Mouse (Mus musculus): Measurements from ENCODE around the gene Vmn1r6. TPM values are rescaled to one million over a fixed set of nuclear protein-coding genes. Genes with fewer than 3 reads are reported as not detected.
"Not testable (repeated sequence)": the region's sequence is repeated elsewhere in the genome, so short reads cannot be mapped to it uniquely, and the experiment has no call there.

The Vmn1r6 gene
- not detected in 2 replicates for polyA plus RNA-seq (2016; fragmentation: Nextera tagmentation; extraction: Ambion mirVana)

DNA sequence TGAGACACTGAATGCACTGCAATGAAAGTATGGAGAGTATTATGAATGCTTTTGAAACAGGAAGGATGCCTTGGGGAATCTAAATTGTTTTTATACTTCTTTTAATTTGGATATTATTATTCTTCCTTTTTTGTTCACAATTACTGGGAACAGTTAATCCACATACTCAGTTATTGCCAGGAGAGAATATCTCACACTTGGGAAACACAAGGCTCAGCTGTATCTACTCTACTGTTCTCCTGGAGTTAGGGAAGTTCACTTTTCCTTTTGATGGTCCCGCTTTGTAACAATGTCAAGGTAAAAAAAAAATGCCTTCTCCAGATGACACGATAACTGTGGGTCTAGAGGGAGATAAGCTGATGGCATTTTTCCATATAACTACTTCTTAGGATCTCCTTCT lies at the start of gene Vmn1r6:
Gene Vmn1r6 (plus strand): TSS at position 301 of the 400 bp plus-strand sequence.
- WGBS, result 88% methylated on average over 2 of the region's 2 CpGs
- DNase-seq (ENCODE audit: low spot score), result no peak

DNA sequence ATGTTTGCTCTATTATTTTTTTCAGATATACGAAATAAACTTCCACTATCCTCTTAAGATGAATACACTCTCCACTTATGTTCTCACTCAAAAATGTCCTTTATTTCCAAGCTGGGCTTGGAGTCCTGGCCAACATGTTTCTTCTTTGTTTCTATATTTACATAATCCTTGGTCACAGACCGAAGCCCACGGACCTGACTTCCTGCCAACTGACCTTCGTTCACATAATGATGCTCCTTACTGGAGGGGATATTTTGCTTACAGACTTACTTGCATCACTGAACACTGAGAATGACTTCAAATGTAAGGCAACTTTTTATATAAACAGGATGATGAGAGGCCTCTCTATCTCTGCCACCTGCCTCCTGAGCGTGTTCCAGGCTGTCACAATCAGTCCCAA lies 40.6 kb upstream of the Vmn1r6 start:
- no peak for DNase-seq (ENCODE audit: low spot score)
- H3K4me1 ChIP-seq, result no peaks in the 10 kb centered on the region
- no peaks in the 10 kb centered on the region for H3K9me3 ChIP-seq (replicated peaks)
- no peak overlapping the region for H3K4me3 ChIP-seq
- H3K27ac ChIP-seq (replicated peaks), result no peak overlapping the region
- H3K27me3 ChIP-seq (ENCODE audit: low read depth, poor library complexity, severe bottlenecking), result no peaks in the 10 kb centered on the region
- WGBS, result 89% methylated on average over 5 of the region's 5 CpGs
- H3K36me3 ChIP-seq, result no peaks in the 10 kb centered on the region

More for the DNA sequence above, at the start of gene Vmn1r6:
- Histone ChIP-seq H3K27me3 (ENCODE audit: low read depth, poor library complexity, severe bottlenecking) (no peaks in the 10 kb centered on the region), H3K4me3 (no peak within 1 kb of the TSS), H3K9me3 (replicated peaks) (no peaks in the 10 kb centered on the region), H3K27ac (replicated peaks) (no peak within 1 kb of the TSS), H3K36me3 (no peaks in the 10 kb centered on the region), H3K4me1 (no peaks in the 10 kb centered on the region)

DNA sequence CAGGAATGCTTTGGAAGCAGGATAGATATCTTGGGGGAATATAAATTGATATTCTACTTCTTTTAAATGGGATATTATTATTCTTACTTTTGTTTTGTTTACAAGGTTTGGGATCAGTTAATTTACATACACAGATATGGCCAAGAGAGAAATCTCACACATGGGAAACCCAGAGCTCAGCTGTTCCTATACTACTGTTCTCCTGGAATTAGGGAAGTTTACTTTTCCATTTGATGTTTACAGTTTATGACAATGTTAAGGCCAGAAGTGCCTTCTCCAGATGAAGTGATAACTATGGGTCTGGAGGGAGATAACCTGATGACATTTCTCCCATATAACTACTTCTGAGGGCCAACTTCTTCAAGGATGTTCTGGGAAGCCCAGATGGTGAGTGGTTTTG lies 27.1 kb upstream of the Vmn1r6 start, which contains the start of gene Vmn1r5:
Gene Vmn1r5 (plus strand): TSS at position 301 of the 400 bp plus-strand sequence.
- Histone ChIP-seq H3K9me3 (replicated peaks) (no peaks in the 10 kb centered on the region), H3K27me3 (ENCODE audit: low read depth, poor library complexity, severe bottlenecking) (no peaks in the 10 kb centered on the region), H3K36me3 (no peaks in the 10 kb centered on the region), H3K27ac (replicated peaks) (no peak within 1 kb of the TSS), H3K4me1 (no peaks in the 10 kb centered on the region), H3K4me3 (no peak within 1 kb of the TSS)
- no peak for DNase-seq (ENCODE audit: low spot score)

DNA sequence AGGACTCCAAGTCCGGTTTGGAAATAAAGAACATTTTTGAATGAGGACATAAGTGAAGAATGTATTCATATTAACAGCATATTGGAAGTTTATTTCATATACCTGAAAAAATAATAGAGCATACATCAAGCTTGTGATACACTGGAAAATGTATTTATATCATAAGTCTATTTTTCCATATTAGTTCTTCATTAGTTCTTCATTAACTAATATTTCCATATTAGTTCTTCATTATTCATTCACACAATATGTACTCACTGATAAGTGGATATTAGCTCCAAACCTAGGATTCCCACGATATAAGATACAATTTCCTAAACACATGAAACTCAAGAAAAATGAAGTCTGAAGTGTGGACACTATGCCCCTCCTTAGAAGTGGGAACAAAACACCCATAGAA lies 28.2 kb downstream of the Vmn1r6 start, which contains the start of gene Vmn1r7:
Gene Vmn1r7 (minus strand): TSS at position 101 of the 400 bp plus-strand sequence.
- not testable (repeated sequence) for H3K4me1 ChIP-seq; H3K36me3 ChIP-seq; H3K4me3 ChIP-seq; H3K27me3 ChIP-seq (ENCODE audit: low read depth, poor library complexity, severe bottlenecking); H3K9me3 ChIP-seq (replicated peaks); DNase-seq (ENCODE audit: low spot score); H3K27ac ChIP-seq (replicated peaks)
- 84% methylated on average over 2 of the region's 2 CpGs for WGBS

DNA sequence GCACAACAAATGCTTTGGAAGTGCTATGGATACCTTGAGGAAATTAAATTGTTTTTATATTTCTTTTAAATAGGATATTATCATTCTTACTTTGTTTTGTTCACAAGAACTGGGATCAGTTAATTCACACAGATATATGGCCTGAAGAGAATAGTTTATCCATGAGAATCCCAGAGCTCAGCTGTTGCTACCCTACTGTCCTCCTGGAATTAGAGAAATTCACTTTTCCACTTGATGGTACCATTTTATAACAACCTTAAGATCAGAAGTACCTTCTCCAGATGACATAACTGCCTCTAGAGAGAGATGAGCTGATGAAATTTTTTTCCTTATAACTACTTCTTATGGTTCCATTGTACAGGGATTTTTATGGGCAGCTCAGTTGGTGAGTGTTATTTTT lies 34.9 kb downstream of the Vmn1r6 start, which contains the start of gene Vmn1r8:
Gene Vmn1r8 (plus strand): TSS at position 301 of the 400 bp plus-strand sequence.
- no peak for DNase-seq (ENCODE audit: low spot score)
- Histone ChIP-seq H3K27ac (replicated peaks) (no peak within 1 kb of the TSS), H3K36me3 (no peaks in the 10 kb centered on the region), H3K9me3 (replicated peaks) (no peaks in the 10 kb centered on the region), H3K4me3 (no peak within 1 kb of the TSS), H3K4me1 (no peaks in the 10 kb centered on the region), H3K27me3 (ENCODE audit: low read depth, poor library complexity, severe bottlenecking) (no peaks in the 10 kb centered on the region)

DNA sequence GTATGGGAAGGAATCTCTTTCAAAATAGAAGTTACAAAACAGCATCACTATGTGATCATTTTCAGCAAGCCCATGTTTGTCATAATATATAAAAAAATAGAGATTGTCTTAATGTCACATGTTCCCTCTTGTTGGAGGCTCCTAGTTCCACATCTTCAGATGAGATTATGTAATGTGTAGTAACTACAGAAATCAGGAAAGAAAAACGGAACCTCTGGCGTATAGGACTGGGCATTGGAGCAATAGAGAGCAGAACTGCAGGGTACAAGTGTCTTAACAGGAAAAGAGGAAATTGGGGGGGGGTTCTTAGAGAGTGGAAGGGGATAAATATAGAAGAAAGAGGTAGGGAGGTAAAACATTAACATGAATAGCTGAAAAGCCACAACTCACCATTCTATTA lies 37.6 kb downstream of the Vmn1r6 start:
- Histone ChIP-seq H3K27me3 (ENCODE audit: low read depth, poor library complexity, severe bottlenecking) (no peaks in the 10 kb centered on the region), H3K36me3 (no peaks in the 10 kb centered on the region), H3K27ac (replicated peaks) (no peak overlapping the region), H3K4me3 (no peak overlapping the region), H3K4me1 (no peaks in the 10 kb centered on the region), H3K9me3 (replicated peaks) (no peaks in the 10 kb centered on the region)
- no peak for DNase-seq (ENCODE audit: low spot score)
- WGBS, result 84% methylated on average over 2 of the region's 2 CpGs

Other genes with a start within 250 kb of the Vmn1r6 start
- 36.6 and 37.2 TPM in 2 replicates for gene Kbtbd2, start 199.4 kb upstream of the Vmn1r6 start, polyA plus RNA-seq (2016; fragmentation: Nextera tagmentation; extraction: Ambion mirVana)
- gene Fkbp9, start 165.2 kb upstream of the Vmn1r6 start, polyA plus RNA-seq (2016; fragmentation: Nextera tagmentation; extraction: Ambion mirVana), result 64.5 and 65.3 TPM in 2 replicates
- 67.5 and 71.8 TPM in 2 replicates for gene Nt5c3, start 73.3 kb upstream of the Vmn1r6 start, polyA plus RNA-seq (2016; fragmentation: Nextera tagmentation; extraction: Ambion mirVana)
- gene Vmn1r4, start 73.2 kb upstream of the Vmn1r6 start, polyA plus RNA-seq (2016; fragmentation: Nextera tagmentation; extraction: Ambion mirVana), result 0.37 and 0.43 TPM in 2 replicates
- not detected in 2 replicates for gene Vmn1r5, start 27.0 kb upstream of the Vmn1r6 start, polyA plus RNA-seq (2016; fragmentation: Nextera tagmentation; extraction: Ambion mirVana)
- gene Vmn1r7, start 28.1 kb downstream of the Vmn1r6 start, polyA plus RNA-seq (2016; fragmentation: Nextera tagmentation; extraction: Ambion mirVana), result not detected in 2 replicates
- not detected in 2 replicates for gene Vmn1r8, start 35.0 kb downstream of the Vmn1r6 start, polyA plus RNA-seq (2016; fragmentation: Nextera tagmentation; extraction: Ambion mirVana)
- gene Vmn1r9, start 69.5 kb downstream of the Vmn1r6 start, polyA plus RNA-seq (2016; fragmentation: Nextera tagmentation; extraction: Ambion mirVana), result not detected in 2 replicates
- gene Vmn1r10, start 112.2 kb downstream of the Vmn1r6 start, polyA plus RNA-seq (2016; fragmentation: Nextera tagmentation; extraction: Ambion mirVana), result not detected in 2 replicates
- not detected in 2 replicates for gene Vmn1r11, start 136.2 kb downstream of the Vmn1r6 start, polyA plus RNA-seq (2016; fragmentation: Nextera tagmentation; extraction: Ambion mirVana)
- not detected in 2 replicates for gene Vmn1r12, start 159.7 kb downstream of the Vmn1r6 start, polyA plus RNA-seq (2016; fragmentation: Nextera tagmentation; extraction: Ambion mirVana)
- gene Vmn1r13, start 206.0 kb downstream of the Vmn1r6 start, polyA plus RNA-seq (2016; fragmentation: Nextera tagmentation; extraction: Ambion mirVana), result not detected in 2 replicates
- gene Vmn1r14, start 234.4 kb downstream of the Vmn1r6 start, polyA plus RNA-seq (2016; fragmentation: Nextera tagmentation; extraction: Ambion mirVana), result not detected in 2 replicates

Measured in midbrain, embryonic 10.5 days (tissue).